Mouse (Mus musculus) bone marrow, adult 2 months (tissue): ENCODE results near the gene Mgat4a.

ENCODE experiments used
- CTCF ChIP-seq: fragments of 200-500 bp; IDR thresholded peaks from 2 replicates; pipeline ENCODE4 v1.5.1; 2011; ENCODE audit warnings: low read length, control low read depth; ENCODE audit not compliant: control insufficient read depth, insufficient read depth
- POLR2A ChIP-seq: fragments of 200-500 bp; IDR thresholded peaks from 2 replicates; pipeline ENCODE4 v1.6.1; 2011; ENCODE audit warnings: low read depth, mild to moderate bottlenecking, control low read depth, low read length, borderline replicate concordance; ENCODE audit not compliant: control insufficient read depth

- TF ChIP-seq CTCF = no peak
- no peak for TF ChIP-seq POLR2A
Observed at GRCm38 (mm10) chr1:37560356-37560755, 19.5 kb upstream of the Mgat4a start.
